Mouse (Mus musculus): ENCODE data around the gene Cobll1.

Gene Cobll1

GRCm38 (mm10) chr2:65083411-65083810 lies 155.8 kb downstream of the Cobll1 start:
- no peak for DNase-seq

- no peak for DNase-seq
Observed at GRCm38 (mm10) chr2:65077544-65077943, 161.7 kb downstream of the Cobll1 start.

DNA sequence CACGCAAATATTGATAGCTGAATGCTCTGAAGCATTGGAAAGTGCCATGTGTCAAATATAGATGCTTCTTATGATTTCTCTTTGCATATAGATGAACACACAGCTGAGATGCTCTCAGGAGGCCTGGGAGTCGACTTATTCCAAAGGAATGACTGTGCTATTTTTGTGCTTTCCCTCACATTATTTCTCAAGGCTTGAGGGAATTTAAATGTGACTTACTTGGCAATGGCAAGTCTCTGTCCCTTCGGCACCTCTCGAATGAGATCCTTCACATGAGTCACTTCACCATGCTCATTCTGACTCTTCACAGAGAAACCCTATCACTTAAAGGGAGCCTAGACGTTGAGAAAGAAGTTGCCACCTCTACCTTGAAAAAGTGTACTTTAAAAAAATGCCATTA lies 163.4 kb downstream of the Cobll1 start:
- DNase-seq, result no peak

- DNase-seq, result no peak
Observed at GRCm38 (mm10) chr2:65075431-65075830, 163.8 kb downstream of the Cobll1 start.

DNA sequence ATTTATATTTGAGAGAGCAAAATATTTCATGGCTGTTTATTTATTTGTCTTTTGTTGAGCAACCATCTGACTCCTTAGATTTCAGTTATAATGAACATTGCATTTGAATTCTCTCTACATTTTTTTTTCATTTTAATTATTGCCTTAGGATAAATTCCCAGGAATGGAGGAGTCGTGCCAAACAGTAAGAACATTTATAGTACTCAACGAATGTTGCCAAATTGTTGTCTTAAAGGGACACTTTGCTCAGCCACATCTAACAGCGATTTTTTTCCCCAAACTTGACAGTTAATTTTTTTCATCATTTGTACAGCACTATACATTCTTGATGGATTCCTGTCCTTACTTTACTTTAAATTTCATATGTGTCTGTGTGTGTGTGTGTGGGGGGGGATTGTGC lies 167.0 kb downstream of the Cobll1 start:
- no peak for DNase-seq

DNA sequence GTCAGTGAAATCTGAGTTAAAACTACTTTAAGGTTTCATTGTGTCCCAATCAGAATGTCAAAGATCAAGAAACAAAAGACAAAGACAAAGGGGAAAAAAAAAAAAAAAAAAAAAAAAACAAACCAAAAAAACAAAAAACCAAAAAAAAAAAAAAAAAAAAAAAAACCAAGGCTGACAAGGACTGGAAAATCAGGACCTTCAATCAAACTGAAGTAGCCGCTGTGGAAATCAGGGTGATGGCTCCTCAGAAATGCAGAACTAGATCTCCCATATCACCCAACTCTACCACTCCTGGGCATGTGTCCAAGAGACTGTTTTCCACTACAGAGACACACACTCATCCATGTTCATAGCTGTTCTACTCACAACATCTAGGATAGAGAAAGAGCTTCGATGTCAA lies 185.4 kb downstream of the Cobll1 start:
- DNase-seq, result no peak

DNA sequence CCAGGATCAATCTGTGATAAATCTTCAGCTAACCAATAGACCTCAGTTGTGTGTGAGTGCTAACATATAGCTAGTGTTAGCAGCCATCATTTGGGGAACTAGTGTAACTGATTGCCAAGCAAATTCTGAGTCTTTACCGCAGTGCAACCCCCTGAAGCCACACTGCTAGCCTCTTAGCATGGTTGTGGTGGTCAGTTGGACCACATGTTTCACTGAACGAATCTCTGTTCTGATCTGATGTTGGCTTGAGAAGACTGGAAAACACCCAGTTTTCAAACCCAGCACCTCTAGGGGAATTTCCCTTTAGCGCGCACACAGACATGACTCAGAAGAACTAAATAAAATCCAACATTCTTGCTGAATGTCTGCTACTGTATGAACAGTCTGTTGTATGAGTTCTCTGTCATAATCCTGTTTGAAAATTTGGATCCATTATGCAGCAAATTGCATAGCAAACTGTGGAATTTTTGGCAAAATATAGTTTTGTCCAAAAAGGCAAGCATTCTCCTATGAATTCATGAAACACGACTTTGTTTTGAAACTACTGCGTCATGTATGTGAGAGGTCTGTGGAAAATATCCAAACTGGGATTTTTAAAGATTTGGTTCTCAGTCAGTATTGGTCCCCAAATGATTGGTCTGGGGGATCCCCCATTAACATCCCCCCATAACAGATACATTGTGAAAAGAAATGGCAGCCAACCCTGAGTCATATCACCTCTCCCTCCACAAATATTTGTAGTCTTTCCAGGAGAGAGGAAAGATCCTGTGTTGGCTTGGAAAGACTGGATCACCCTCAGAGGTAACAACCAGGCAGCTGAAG lies 186.8 kb downstream of the Cobll1 start:
- no peak for DNase-seq

DNA sequence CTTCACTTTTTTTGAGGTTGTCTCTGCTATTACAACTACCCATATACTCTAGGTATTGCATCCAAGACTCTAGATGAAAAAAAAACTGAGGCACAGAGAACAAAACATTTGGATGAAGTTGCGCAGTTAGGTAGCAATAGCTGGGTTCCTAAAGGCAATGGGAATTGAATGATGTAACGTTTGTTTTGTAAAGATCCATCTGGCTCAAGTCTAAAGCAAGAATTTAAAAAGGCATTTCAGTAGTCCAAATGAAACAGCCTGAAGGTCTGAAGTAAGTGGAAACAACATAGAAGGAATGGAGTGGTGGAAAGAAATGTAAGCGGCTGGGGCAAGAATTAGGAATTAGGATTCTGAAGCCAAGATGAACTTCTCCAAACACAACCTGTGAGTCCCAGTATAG lies 188.4 kb downstream of the Cobll1 start:
- DNase-seq, result no peak

DNA sequence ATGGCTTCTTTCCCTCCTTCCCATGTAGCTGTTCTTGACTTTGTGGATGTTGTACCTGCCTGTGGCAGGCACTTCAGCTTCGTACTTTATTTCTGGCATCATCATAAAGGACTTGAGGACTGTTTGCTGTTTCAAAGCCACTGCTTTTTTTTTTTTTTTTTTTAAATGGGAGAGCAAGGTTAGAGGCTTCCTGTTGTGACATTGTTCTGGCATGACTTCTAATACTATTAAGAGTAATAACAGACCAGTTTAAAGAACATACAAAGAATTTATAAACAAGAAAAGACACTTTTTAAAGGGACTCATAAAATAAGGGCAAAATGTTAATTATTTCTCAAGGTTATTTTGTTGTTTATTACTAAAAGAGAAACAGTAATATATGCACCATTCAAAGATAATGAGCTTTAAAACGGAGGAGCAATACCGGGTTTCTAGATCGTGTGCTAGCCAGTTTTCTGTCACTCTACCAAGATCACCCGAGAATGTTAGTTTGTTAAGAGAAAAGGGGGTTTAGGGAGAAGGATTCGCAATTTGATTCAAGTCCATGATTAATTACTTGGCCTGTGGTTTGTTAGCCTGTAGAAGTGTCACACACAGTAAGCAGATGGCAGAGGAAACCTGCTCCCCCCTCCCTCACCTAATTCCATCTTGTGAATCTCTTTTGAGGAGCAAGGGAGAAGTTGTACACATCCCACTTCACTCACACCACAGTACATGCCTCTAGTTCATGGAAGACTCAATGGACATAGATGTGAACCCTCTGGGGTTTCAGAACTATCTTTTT lies 190.8 kb downstream of the Cobll1 start:
- no peak for DNase-seq

Data from spleen, adult 18-20 months (tissue).